Mouse (Mus musculus) CH12.LX (cell line): ENCODE results near the gene Pdzd8.

ENCODE experiments used
- CHD1 ChIP-seq: IDR thresholded peaks from 2 replicates; pipeline ENCODE4 v1.6.1; 2012; ENCODE audit warnings: low read depth, low read length, improper control_type of control experiment, inconsistent platforms
- CHD2 ChIP-seq: IDR thresholded peaks from 2 replicates; pipeline ENCODE4 v1.6.1; 2011; ENCODE audit warnings: low read length, improper control_type of control experiment
- CTCF ChIP-seq, 2 experiments: IDR thresholded peaks in 1 of 2; conservative IDR thresholded peaks in 1 of 2; 2 replicates each; pipeline ENCODE4 v1.5.1; 2011 to 2012; ENCODE audit warnings: low read depth in 2 of 2, low read length in 2 of 2, improper control_type of control experiment in 1 of 2, inconsistent platforms in 1 of 2, mild to moderate bottlenecking in 1 of 2, moderate library complexity in 1 of 2
- E2F4 ChIP-seq: IDR thresholded peaks from 2 replicates; pipeline ENCODE4 v1.6.1; 2011; ENCODE audit warnings: low read depth, low read length, improper control_type of control experiment; ENCODE audit not compliant: insufficient replicate concordance
- MEF2A ChIP-seq: IDR thresholded peaks from 2 replicates; pipeline ENCODE4 v1.6.1; 2014; ENCODE audit warnings: low read depth, mild to moderate bottlenecking, inconsistent platforms, low read length, improper control_type of control experiment, borderline replicate concordance
- MXI1 ChIP-seq: IDR thresholded peaks from 2 replicates; pipeline ENCODE4 v1.6.1; 2011; ENCODE audit warnings: mild to moderate bottlenecking, low read depth, low read length, improper control_type of control experiment
- NELFE ChIP-seq: IDR thresholded peaks from 2 replicates; pipeline ENCODE4 v1.6.1; 2011; ENCODE audit warnings: low read depth, low read length, improper control_type of control experiment
- POLR2A ChIP-seq: IDR thresholded peaks from 2 replicates; pipeline ENCODE4 v1.6.1; 2011; ENCODE audit warnings: low read depth, mild to moderate bottlenecking, improper control_type of control experiment, low read length

- no peak for TF ChIP-seq POLR2A
- TF ChIP-seq MEF2A: no peak
- no peak for TF ChIP-seq CTCF (conservative IDR thresholded peaks at IDR 0.05 in 1 of 2, IDR thresholded peaks at IDR 0.05 in 1 of 2; ENCODE audit: low read depth in 2 of 2, low read length in 2 of 2)
- no peak for TF ChIP-seq CHD2
- no peak for TF ChIP-seq NELFE
- no peak for TF ChIP-seq MXI1
- TF ChIP-seq E2F4: no peak
- no peak for TF ChIP-seq CHD1
These were observed 63.6 kb downstream of the Pdzd8 start for GRCm38 (mm10) chr19:59282001-59282400.
